Mouse (Mus musculus): ENCODE data around the gene Pou3f3.

Pou3f3 gene

DNA sequence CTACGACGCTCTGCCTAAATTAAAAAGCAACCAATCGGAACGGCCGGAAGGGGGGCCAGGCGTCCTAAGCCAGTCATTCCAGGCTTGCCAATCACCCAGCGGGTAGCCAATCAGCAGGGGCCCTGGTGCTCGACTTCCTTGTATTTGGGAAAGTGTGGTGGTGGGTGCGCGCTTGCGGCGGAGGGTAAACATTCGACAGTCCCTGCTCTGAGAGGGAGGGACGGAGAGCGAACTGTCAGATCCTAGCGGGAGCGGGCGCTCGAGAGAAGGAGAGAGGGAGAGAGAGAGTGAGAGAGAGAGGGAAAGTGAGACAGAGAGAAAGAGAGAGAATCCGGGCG lies at the start of gene Pou3f3:
TSS of gene Pou3f3 (plus strand) at position 191 of the 338 bp plus-strand sequence.
- DNase-seq, result peak; percentile 91 to 96

DNA sequence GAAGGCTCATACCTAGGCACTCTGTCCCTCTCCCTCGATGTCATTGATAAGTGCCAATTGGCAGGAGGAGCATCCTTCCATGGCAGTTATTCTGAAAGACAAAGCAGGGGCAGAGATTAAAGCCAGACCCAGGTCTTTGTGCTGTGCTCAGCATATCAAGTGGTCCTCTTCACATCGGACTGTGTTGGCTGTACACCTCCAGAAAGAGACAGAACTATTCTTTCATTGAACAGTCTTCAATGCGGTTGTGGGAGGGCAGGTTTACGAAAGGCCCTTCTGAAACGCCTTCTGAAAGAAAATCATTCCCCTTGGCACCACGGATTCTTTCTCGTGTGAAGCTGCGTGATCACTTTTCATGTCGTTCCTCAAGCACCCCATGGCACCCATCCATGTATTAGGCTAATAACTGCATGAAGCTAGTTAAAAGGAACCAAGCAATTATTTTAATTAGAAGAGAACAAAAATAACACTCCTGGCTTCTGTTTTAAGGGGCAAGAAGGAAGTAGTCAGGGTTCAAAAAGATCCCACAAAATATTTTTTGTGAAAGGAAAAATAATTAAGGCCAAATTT lies 47.1 kb upstream of the Pou3f3 start:
- no peak for DNase-seq

DNA sequence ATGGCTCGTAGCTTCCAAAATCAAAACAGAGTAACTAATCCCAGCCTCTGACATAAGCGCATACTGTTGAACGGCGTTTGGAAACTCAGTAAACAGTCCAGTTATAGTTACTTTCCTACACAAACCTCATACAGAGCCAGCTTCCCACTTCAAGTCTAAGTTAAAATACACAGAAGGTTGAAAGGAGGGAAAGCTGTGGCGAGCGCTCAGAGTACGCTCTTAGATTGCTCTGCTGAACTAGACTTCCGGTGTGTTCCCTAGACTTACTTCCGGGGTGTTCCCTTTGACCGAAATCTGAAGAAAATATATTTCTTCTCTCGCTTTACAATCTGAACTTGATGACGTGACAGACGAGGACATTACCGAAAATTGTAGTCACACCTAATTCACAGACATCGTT lies 44.1 kb upstream of the Pou3f3 start:
- DNase-seq, result no peak

DNA sequence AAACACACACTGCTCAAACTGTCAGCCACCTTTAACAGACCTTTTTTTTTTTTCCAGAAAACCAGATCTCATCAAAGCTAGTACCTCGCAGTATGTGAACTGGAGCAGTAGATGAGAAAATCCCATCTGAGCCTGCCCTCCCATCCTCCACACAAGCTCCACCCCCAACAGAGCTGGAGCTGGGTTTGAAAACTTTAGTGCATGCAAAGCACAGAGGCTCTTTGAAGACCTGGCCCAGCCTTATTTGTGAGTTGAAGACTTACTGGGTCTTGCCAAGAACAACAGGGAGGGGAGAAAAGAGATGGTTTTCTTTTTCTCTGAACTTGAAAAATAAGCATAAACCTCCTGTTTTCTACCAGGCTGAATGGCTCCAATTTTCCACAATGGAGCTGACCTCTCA lies 28.0 kb upstream of the Pou3f3 start:
- no peak for DNase-seq

DNA sequence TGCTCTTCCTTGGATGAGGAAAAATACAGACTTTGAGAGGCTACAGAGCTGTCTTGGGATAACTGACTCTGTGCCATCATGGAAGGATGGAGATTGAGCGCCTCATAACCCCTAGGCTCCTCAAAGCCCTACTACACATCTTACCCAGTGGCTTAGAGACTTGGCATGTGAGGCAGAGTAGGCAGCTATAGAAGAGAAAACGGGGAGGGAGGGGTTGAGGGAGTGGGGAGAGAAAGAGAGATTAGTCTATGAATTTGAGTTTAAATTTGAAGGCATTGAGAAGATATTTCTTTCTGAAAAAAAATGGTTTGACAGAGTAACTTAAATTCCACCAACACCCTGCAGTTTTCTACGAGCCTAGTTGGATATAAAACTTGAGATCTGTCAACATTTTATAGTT lies 14.9 kb upstream of the Pou3f3 start:
- DNase-seq, result no peak

DNA sequence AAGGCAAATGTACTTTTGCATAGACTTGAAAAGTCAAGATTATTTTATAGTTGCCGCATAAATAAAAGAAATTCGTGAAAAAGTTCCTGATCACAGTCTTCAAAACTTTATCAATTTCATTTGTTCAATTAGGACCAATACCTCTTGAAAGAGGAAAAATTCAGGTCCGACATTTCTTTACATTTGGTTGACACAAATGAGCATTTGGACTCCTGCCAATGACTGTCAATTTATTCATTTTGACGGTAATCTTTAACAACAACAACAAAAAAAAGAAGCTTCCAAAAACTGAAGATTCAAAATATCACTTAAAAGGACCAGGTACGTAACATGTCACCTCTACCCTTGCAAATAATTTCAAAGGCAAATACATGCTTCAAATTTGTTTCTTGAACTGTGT lies 13.8 kb upstream of the Pou3f3 start:
- DNase-seq, result no peak

DNA sequence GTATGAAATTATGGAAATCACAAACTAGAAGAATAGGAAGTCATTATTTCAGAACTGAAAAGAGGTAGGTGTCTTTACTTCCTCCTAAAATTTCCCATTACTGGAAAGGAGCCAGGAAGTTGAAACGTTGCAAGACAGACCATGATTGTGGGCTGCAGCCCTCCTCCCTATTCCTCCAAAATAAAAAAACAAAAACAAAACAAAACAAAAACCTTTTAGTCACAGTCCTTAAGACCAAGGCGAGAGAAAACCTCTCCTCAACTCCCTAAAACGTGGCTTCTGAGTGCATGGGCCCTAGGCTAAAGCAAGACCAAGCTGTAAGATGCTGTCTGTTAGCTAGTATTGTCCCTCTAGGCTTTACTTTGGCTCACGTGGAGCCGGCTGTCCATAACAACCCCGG lies 11.7 kb upstream of the Pou3f3 start:
- DNase-seq, result no peak

DNA sequence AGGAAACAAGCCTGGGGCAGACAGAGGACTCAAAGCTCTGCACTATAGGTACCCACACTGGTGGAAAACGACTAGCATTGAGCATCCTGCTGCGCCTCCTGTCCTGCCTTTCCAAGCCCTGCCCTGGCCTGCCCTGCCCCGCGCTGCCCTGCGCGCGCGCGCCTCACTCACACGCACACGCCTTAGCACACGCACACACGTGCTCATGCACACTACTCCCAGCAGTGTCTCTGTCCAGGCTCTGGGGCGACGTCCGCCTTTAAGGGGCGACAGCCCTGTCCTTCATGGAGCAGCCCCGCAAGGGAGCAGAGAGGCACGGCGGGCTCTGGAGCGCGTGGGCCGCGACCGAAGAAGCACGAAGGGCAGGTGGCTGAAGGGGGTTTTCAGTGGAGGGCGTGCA lies 11.2 kb upstream of the Pou3f3 start:
- no peak for DNase-seq

DNA sequence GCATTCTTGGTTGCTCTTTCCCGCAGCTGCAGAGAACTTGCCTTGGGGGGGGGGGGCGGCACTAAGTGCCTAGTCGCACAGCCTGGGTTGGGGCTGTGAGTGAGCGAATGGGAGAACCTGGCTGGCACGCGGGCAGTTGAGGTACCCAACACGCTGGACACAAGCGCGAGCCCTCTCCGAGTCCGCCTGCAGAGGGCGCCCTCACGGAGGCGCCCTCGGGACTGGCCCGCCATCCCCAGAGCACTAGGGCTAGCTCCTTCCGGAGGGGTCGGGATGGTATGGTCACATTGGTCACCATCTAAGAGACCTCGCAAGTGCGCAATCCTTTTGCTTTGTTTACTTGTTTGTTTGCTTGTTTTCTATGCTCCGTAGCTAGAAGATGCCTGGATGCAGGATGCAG lies 10.8 kb upstream of the Pou3f3 start:
- no peak for DNase-seq

DNA sequence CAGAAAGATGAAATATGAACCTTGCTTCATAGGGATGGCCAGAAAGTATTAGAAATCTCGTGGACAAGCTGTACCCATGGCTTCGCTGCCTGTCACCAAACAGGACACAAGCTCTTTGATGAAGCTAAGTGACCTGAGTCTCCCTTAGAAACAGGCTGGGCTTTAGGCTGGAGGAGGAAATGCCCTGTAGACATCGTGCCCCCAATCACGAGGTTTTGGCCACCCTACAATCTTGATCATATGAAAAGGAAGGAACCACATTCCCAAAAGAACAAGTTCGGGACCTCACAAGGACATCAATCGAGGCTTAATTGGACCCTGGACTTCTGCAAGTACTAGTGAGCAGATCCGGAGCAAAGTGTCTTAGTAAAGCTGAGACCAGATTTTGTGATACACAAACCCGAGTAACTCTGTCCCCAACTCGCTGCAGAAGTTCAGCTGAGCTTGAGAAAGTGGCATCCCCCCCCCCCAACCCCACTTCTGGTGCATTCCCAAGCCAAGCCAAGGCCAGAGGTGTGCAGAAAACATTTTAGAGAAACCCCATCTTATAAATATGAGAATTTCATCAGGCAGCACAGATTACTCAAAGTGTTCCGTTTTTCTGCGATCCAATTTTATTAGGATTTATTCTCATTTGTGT lies 10.1 kb upstream of the Pou3f3 start:
- no peak for DNase-seq

DNA sequence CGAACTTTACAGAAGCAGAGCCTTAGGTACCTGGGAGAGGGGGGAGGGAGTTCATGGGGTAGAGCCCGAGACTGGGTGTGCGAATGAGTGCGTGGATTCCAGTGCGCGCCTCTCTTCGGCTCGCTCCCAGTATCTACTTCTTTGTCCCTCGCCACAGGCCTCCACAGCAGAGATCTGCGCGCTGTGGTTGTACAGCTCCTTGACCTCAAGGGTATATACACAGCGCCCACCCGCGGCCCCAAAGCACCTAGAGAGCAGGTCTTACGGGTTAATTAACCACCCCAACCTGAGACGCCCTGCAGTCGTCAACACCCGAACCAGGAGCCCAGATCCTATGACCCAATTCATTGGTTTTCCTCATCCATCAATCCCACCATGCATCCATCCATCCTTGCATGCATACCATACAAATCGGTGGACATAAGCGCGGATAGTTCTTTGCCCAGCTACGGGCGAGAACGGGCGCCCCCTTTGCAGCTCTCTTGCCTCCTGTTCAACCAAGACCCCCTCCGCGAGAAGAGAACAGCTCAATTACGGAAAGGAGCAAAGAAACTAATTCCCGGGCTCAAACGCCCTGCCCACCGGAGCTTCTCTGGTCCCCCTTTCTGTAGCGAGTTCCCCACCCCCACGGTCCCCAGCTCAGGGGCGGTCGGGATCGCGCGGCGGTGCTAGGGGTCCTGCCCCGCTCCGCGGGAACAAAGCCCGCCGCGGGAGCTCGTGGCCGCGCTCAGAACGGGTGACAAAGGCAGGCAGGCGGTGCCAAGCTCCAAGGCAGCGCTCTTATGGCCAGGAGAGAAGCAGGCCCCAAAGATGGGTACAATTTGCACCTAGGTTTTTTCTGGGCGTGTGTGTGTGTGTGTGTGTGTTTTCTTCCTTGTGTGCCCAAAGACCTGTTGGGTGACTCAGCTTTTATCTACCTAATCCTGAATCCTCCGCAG lies 9.1 kb upstream of the Pou3f3 start:
- DNase-seq, result no peak

DNA sequence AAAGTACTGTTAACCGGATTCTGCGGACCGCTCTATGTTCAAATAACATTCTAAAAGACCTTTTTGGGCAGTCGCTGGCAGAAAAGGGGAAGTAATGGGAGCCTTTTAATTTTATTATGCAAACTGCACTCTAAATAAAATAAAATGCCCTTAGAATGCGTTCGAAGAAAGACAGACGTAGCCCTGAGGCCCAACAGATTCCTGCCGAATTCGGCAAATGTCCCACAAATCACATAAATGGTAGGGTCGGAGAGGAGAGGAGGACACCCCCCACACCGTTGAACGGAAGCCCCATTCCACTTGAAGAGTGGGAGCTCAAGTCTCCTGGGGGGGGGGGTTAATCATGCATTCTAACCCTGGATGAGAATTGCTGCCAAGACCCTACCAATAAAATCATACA lies 8.3 kb upstream of the Pou3f3 start:
- no peak for DNase-seq

DNA sequence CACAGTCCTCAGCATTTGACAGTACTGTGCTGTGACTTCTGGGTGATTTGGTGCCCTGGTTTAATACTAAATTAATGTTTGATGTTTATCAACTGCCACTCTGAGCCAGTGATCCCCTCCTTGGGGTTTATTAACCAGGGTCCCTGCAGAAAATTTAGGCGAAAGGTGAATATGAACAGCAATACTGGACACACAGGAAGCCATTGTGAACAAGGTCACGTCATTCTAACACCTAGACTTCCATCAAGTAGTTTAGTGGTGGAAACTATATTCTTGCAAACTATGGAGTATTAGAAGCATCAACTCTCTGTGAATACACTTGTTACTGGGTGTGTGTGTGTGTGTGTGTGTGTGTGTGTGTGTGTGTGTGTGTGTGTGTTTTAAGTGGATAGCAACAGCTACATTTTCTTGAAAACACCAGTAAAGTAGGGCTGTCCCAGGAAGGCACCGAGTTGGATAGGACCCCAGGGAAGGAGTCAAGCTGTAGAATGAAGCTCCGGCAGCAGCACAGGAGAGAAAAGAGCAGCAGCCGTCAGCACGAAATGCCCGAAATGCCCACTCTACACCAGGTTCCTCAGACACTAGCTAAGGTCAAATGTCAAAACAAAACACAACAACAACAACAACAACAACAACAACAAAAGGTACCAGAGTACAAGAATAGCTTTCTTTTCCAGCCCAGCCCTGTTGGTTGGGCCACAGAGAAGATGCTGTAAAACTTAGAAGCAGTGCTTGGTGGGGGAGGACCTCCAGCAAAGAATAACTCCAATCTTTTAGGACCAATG lies 7.6 kb upstream of the Pou3f3 start:
- DNase-seq, result no peak

DNA sequence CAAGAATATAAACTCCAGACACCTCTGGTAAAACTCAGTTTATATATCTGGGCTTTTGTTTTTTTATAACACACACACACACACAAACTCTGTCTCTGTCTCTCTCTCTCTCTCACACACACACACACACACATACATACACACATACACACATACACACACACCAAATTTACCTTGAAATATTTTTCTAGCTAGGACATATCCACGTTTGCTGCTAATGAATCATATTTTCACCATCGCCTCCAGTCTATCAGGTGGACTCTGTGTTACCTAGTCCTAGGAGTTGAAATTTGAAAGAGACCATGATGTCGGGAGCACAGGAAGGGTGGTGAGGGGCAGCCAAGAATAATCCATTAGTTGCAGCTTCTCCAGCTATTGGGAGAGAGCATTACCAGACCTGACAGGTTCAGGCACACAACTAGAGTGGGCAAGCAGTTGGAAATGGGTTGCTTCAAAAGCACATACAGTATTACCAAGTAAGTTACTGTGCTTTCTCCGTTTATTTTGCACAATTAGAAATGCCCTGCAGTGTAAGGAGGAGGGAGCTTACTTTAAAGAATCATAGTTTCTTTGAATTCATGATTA lies 6.9 kb upstream of the Pou3f3 start:
- DNase-seq, result no peak

DNA sequence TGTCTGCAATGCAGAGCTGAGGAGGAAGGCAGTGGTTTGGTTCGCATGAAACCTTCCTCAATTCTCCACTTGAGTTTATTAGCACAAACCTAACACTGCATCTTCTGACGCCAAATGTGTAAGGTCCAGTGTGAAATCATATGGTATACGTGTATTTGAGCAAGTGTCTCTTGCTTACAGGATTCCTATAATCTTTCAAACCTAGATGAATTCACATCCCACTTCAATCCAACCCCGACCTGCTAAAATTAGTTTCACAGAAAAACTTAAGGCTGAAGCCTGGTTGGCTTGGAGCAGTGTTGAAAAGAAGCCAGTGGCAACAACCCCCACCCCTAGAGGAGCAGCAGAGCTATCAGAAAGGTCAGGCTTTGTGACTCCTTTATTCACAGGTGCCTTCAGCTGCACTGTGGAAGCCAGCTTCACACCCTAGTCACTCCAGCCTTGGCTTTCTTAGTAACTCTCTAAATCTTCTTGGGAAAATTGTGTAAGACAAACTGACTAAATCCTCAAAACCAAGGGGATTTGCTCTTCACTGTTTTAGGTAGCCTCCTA lies 5.5 kb upstream of the Pou3f3 start:
- DNase-seq, result no peak

DNA sequence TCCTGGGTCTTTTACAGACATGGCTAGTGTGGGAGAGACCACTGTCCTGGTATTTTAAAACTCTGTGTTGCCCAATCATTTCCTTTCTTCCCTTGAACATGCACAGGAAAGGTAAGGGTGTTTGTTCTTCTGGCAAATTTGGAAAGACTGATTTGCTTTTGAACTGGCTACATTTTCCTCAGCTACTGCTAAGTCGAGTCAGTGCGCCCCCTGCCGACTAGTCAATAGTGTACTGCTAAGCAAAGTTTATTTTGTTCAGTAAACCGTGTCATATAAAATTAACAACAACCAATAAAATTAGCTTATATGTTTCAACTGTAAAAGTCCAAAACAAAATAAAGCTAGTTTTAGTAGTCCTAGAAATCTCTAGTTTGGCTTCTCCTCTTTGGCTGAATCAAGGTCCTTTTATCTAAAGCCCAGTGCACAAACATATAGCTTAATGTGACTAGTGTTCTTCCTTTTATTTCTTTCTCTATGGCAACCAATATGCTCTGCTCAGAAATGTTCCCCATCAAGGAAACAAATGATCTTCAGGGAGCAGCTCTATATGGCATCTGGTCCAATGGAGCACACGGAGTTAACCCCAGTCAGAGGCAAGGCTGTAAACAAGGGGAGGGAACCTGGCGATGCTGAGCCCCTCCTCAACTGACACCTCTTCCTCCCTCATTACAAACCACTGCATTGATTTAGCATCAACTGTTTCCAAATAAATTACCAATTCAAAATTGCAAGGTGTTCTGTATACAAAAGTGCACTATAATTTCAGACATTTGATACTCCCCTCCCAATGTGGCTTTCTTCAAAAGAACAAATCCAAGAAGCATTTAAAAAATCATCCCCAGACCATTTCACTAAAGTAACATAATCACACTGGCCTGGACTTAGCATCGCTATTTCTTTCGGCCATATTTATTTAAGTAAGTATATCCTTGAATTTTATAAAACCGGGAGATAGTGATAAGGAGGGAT lies 4.1 kb upstream of the Pou3f3 start:
- peak; percentile 67 to 74 for DNase-seq

DNA sequence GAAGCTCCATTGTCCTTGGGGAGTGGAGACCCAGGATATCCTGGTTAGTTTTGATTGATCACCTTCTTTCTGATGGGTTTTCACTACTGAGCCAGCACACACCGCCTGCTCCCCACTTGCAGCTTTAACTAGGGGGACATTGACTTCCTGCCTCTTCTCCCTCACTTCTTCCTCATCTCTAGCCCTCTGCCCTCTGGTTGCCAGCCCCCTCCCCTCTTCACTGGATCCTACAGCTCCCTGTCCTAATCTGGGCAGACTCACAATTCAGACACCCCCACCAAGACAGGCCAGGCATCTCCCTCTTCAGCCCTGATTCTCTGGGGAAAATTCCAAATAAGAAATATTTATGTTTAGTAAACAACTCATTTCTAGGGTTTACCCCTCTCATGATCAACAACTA lies 3.3 kb upstream of the Pou3f3 start:
- no peak for DNase-seq

DNA sequence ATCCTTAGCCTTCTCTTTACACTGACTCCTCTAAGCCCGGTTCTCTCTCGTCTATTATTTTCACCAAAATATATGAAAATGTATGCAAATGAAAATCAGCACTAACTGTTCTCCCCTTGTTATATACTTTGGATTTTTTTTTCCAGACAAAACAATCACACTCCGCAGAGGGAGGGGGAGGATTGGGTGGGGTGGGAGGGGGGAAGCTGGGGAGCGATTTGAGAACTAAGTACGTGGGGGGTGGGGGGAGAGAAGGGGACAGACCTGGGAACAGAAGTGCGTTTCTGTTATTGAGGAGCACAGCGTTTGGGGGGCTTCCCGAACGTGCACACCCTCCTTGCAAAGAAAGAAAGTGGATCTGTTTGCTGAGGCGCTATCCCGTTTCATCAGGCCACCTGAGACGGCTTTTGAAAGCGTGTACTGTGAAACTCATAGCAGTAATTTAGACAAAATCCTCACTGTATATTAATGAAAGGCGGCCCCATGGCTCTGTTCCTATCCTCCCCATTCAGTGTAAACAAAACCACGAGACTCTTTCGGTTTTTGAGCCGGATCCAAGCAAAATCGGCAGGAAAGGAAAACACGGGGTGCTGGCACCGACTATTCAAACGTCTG lies 2.4 kb upstream of the Pou3f3 start:
- no peak for DNase-seq

DNA sequence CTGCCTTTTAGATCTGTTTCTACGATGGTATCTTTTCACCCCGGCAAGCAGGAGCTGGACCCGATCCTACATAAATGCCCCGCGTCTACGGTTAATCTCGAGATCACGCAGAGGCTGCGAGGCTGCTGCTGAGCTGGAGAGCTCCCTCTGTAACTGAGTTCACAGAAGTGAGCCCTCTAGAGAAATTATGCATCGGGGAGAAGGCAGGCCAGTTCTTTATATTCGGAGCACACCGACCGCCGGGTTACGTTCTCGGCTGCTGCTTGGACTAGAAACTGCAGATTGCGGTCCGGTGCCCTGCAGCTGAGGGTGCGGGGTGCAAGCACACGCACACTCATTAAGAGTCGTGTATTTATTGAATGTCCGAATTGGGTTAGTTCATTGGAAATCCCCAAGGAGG lies 1.7 kb upstream of the Pou3f3 start:
- DNase-seq, result peak; percentile 47 to 55

DNA sequence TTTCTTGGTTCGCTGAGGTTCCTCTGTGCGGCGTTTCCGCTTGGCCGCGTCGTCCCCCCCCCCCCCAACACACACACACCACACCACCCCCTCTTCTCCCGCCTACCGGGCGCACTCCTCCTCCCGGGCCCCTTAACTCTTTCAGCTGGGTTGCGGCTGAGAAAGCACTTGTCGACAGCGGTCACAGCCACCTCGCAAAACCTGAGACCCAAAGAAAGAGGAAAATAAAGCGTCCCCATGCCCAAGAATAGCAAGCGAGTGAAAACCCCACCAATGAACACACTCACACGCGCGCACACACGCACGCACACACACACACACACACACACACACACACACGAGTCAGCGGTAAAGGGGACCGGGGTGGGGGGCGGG lies 1.3 kb upstream of the Pou3f3 start:
- peak; percentile 57 to 64 for DNase-seq

Measured in kidney, adult 8-10 months (tissue).